Mouse (Mus musculus) intestine, embryonic 16.5 days (tissue): Measurements from ENCODE around the gene Tulp4. TPM values are rescaled to one million over a fixed set of nuclear protein-coding genes. Genes with fewer than 3 reads are reported as not detected.

Source experiments
- ATAC-seq: fragments of 200-750 bp; cut with Nextera tagmentation; 2 replicates; pipeline ENCODE4 v1.8.0; 2017; ENCODE audit warnings: moderate TSS enrichment, moderate library complexity
- H3K27ac ChIP-seq: fragments of 300-500 bp; sonication (generic); 2 replicates; pipeline ENCODE4 v1.5.1; 2014; ENCODE audit warnings: mild to moderate bottlenecking, low read length
- H3K27me3 ChIP-seq: fragments of 300-500 bp; sonication (generic); replicated peaks from 2 replicates; pipeline ENCODE4 v1.6.1; 2014; ENCODE audit warnings: low read length, control low read depth, mixed read lengths; ENCODE audit not compliant: control insufficient read depth, insufficient read depth
- H3K36me3 ChIP-seq: fragments of 300-500 bp; sonication (generic); 2 replicates; pipeline ENCODE4 v1.6.1; 2014; ENCODE audit warnings: low read length, control low read depth; ENCODE audit not compliant: control insufficient read depth, insufficient read depth
- H3K4me1 ChIP-seq: fragments of 300-500 bp; sonication (generic); 2 replicates; pipeline ENCODE4 v1.6.1; 2014; ENCODE audit warnings: low read length, control low read depth, mixed read lengths; ENCODE audit not compliant: control insufficient read depth, insufficient read depth
- H3K4me2 ChIP-seq: fragments of 300-500 bp; sonication (generic); 2 replicates; pipeline ENCODE4 v1.6.1; 2014; ENCODE audit warnings: low read depth, low read length, control low read depth
- H3K4me3 ChIP-seq: fragments of 300-500 bp; sonication (generic); 2 replicates; pipeline ENCODE4 v1.5.1; 2014; ENCODE audit warnings: mild to moderate bottlenecking, low read length
- H3K9ac ChIP-seq: fragments of 300-500 bp; sonication (generic); 2 replicates; pipeline ENCODE4 v1.6.1; 2014; ENCODE audit warnings: low read depth, low read length
- H3K9me3 ChIP-seq: fragments of 300-500 bp; sonication (generic); 2 replicates; pipeline ENCODE4 v1.6.1; 2016; ENCODE audit warnings: low read length, control low read depth; ENCODE audit not compliant: control insufficient read depth
- WGBS: fragments of 180-500 bp; shearing (Covaris S2); extraction: QIAGEN DNeasy Blood & Tissue Kit; methylation state at CpG from one replicate; pipeline ENCODE4 v1.1.7; 2014; 5-methylcytosine and 5-hydroxymethylcytosine counted together
- polyA plus RNA-seq: library from polyadenylated mRNA; unstranded; fragments of >200 nt; fragmentation: Nextera tagmentation; extraction: Ambion mirVana; gene quantifications from 2 replicates; pipeline ENCODE4 v1.2.1, GENCODE M21; 2015

Tulp4 gene
- polyA plus RNA-seq, 1 experiment from 2014 or later = 79.1 TPM

DNA sequence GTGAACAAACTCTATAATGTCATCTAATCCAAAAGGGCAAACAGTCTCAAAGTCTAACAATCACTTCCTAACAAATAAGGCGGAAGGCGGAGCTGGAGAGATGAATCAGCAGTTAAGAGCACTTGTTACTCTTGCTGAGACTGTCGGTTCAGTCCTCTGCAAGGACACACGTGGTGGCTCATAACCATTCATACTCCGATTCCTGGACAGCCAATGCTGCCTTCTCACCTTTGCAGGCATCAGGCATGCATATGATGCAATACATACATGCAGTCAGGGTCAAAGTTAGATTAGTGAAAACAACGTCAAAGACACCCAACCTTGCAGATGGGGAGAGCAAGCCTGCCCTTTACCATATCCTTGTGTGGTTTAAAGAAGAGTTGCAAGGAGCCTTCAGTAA is 14.6 kb upstream of the Tulp4 start:
- Histone ChIP-seq H3K4me1 (no peaks in the 10 kb centered on the region), H3K27ac (no peak overlapping the region), H3K4me2 (no peak overlapping the region), H3K4me3 (no peak overlapping the region), H3K9me3 (no peaks in the 10 kb centered on the region), H3K27me3 (no peaks in the 10 kb centered on the region), H3K9ac (no peak overlapping the region), H3K36me3 (no peaks in the 10 kb centered on the region)
- 85% methylated on average over 6 of the region's 6 CpGs for WGBS
- ATAC-seq = no peak

GRCm38 (mm10) chr17:6095579-6095978 is 10.7 kb upstream of the Tulp4 start:
- ATAC-seq = no peak
- H3K4me3 ChIP-seq = no peak overlapping the region
- H3K4me1 ChIP-seq = no peaks in the 10 kb centered on the region
- H3K9me3 ChIP-seq = no peaks in the 10 kb centered on the region
- H3K27ac ChIP-seq = no peak overlapping the region
- no peaks in the 10 kb centered on the region for H3K27me3 ChIP-seq
- H3K9ac ChIP-seq = no peak overlapping the region
- H3K4me2 ChIP-seq = no peak overlapping the region
- H3K36me3 ChIP-seq = no peaks in the 10 kb centered on the region

DNA sequence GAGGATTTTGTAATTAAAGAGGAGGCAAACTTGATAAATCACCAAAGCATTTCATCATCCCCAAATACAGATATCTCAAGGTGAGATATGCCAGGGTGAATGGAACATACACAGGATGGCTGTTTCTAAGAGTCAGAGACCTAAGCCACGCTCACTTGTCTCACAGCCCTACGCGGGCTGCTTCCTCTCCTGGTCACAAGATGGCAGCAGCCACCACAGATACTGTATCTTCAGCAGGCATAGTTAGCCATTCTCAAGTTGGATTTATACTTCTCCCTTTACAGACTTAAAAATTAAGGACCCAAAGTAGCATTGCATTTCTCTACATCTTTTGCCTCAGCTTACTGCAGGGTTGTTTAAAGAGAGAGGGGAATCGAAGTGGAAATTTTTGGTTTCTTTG is 8.4 kb upstream of the Tulp4 start:
- peak; percentile 71 for ATAC-seq

DNA sequence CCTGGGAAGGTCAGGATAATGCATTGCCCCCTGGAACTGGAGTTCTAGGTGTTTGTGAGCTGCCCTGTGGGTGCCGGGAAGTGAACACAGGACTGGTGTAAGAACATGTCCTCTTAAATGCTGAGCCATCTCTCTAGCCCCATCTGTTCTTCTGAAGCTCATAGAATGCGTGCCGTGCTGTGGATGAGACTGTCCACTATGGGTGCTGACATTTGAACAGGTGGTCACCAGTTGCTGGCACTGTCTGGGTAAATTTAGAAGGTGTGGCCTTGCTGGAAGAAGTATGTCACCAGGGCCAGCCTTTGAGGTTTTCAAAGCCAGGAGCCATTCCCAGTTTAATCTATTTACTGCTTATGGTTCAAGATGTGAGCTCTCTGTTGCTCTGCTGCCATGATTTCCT is 4.0 kb upstream of the Tulp4 start:
- ATAC-seq = no peak
- Histone ChIP-seq H3K27ac (no peak overlapping the region), H3K9ac (no peak overlapping the region), H3K4me3 (no peak overlapping the region), H3K27me3 (no peaks in the 10 kb centered on the region), H3K9me3 (no peaks in the 10 kb centered on the region), H3K4me1 (0 out of 2 replicates have a peak, but pooled peaks cover 2% of the 10 kb centered on the region), H3K36me3 (no peaks in the 10 kb centered on the region), H3K4me2 (no peak overlapping the region)
- 93% methylated on average over 3 of the region's 3 CpGs for WGBS

More for the DNA sequence above, 8.4 kb upstream of the Tulp4 start:
- Histone ChIP-seq H3K4me1 (no peaks in the 10 kb centered on the region), H3K4me2 (no peak overlapping the region), H3K27ac (no peak overlapping the region), H3K27me3 (no peaks in the 10 kb centered on the region), H3K4me3 (no peak overlapping the region), H3K9me3 (no peaks in the 10 kb centered on the region), H3K36me3 (no peaks in the 10 kb centered on the region), H3K9ac (no peak overlapping the region)
- WGBS = 31% methylated on average over 4 of the region's 4 CpGs

GRCm38 (mm10) chr17:6103566-6103965 is 2.7 kb upstream of the Tulp4 start:
- no peak for ATAC-seq
- Histone ChIP-seq H3K4me2 (no peak overlapping the region), H3K4me1 (peaks cover 8% of the 10 kb centered on the region), H3K27me3 (no peaks in the 10 kb centered on the region), H3K9me3 (no peaks in the 10 kb centered on the region), H3K27ac (no peak overlapping the region), H3K4me3 (no peak overlapping the region), H3K9ac (no peak overlapping the region), H3K36me3 (no peaks in the 10 kb centered on the region)
- WGBS = 82% methylated on average over 6 of the region's 6 CpGs

GRCm38 (mm10) chr17:6107015-6107601 is 871 bp downstream of the Tulp4 start:
- Histone ChIP-seq H3K4me3 (peak overlapping the region; percentile 93), H3K9me3 (no peaks in the 10 kb centered on the region), H3K4me1 (peaks cover 17% of the 10 kb centered on the region), H3K4me2 (peak overlapping the region; percentile 74), H3K9ac (peak overlapping the region; percentile 94), H3K36me3 (no peaks in the 10 kb centered on the region; the same call in 1 of the 2 replicates), H3K27ac (peak overlapping the region; percentile 93), H3K27me3 (no peaks in the 10 kb centered on the region)
- peak; percentile 32 for ATAC-seq
- under 1% methylated on average over 43 of the region's 50 CpGs for WGBS

GRCm38 (mm10) chr17:6108175-6108574 is 1.9 kb downstream of the Tulp4 start:
- Histone ChIP-seq H3K4me3 (peak overlapping the region; percentile 93), H3K9me3 (no peaks in the 10 kb centered on the region), H3K4me2 (peak overlapping the region; percentile 74), H3K27me3 (no peaks in the 10 kb centered on the region), H3K4me1 (peaks cover 17% of the 10 kb centered on the region), H3K9ac (peak overlapping the region; percentile 94), H3K27ac (no peak overlapping the region), H3K36me3 (no peaks in the 10 kb centered on the region; the same call in 1 of the 2 replicates)
- no peak for ATAC-seq
- 56% methylated on average over 7 of the region's 7 CpGs for WGBS

DNA sequence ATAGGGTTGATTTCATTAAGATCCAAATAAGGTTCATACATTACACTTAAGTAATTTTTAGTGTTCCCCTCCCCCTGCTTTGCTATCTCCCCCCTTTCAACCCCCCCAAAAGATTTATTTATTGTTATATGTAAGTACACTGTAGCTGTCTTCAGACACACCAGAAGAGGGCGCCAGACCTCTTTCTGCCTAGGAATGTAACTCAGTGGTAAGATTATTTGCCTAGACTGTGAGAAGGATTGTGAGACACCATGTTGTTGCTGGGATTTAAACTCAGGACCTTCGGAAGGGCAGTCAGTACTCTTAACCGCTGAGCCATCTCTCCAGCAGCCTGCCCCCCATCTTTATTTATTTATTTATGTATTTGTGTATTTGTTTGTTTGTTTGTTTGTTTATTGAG is 4.7 kb downstream of the Tulp4 start:
- 81% methylated on average over 3 of the region's 3 CpGs for WGBS
- H3K4me3 ChIP-seq = no peak overlapping the region
- no peak for ATAC-seq

DNA sequence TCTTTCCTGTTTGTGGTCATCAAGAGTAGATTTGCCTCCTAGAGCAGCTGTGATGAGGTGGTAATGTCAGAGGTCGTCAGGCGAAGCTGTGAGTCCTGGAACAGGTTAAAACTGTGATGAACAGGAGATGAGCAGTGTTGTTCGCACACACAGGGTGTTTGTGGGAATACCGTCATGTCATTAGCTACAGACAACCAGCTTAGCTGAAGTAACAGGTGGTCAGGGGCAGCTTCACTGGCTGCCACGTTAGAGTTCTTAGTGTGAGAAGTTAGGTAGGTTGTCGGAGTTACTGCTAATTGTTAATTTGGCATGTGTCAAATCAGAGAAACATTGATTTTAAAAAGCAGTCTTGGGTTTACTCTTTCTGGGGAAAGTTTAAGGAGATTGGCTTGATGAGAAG is 7.4 kb downstream of the Tulp4 start:
- ATAC-seq = no peak
- H3K36me3 ChIP-seq = no peaks in the 10 kb centered on the region; the same call in 1 of the 2 replicates
- H3K9me3 ChIP-seq = no peaks in the 10 kb centered on the region
- no peak overlapping the region for H3K27ac ChIP-seq
- H3K9ac ChIP-seq = no peak overlapping the region
- no peaks in the 10 kb centered on the region for H3K27me3 ChIP-seq
- 86% methylated on average over 6 of the region's 6 CpGs for WGBS
- peaks cover 9% of the 10 kb centered on the region; the same call in 1 of the 2 replicates for H3K4me1 ChIP-seq
- H3K4me3 ChIP-seq = no peak overlapping the region
- no peak overlapping the region for H3K4me2 ChIP-seq

More for the DNA sequence above, 4.7 kb downstream of the Tulp4 start:
- H3K4me1 ChIP-seq = peaks cover 15% of the 10 kb centered on the region
- no peaks in the 10 kb centered on the region; the same call in 1 of the 2 replicates for H3K36me3 ChIP-seq
- H3K27me3 ChIP-seq = no peaks in the 10 kb centered on the region
- H3K27ac ChIP-seq = no peak overlapping the region
- H3K9me3 ChIP-seq = no peaks in the 10 kb centered on the region
- no peak overlapping the region for H3K9ac ChIP-seq
- H3K4me2 ChIP-seq = no peak overlapping the region

DNA sequence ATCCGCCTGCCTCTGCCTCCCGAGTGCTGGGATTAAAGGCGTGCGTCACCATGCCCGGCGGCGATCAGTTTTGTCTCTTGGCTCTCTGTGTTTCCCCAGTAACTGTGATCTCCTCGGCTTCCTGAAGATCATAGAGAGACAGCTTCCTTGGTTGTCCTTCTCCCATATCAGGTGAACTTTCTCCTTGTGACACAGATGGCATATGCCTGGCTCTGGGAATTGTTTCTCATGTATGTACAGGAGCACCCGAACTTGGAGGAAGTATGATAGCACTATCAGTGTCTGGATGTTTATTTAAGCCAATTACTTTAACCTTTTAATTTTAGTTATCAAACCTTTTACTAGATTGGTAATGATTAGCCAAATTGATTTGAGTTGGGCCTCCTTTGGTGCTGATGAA is 8.8 kb downstream of the Tulp4 start:
- Histone ChIP-seq H3K9me3 (no peaks in the 10 kb centered on the region), H3K36me3 (no peaks in the 10 kb centered on the region), H3K27me3 (no peaks in the 10 kb centered on the region), H3K27ac (no peak overlapping the region), H3K4me3 (no peak overlapping the region), H3K4me1 (no peaks in the 10 kb centered on the region), H3K4me2 (no peak overlapping the region), H3K9ac (no peak overlapping the region)
- ATAC-seq = peak; percentile 67; the same call in 1 of the 2 replicates
- 83% methylated on average over 9 of the region's 9 CpGs for WGBS
